Mouse (Mus musculus) CH12.LX (cell line): Measurements from ENCODE around the gene Cmklr1.

Source experiments
- BHLHE40 ChIP-seq: IDR thresholded peaks from 2 replicates; pipeline ENCODE4 v1.6.1; 2011; ENCODE audit warnings: mild to moderate bottlenecking, low read depth, low read length, improper control_type of control experiment
- CHD1 ChIP-seq: IDR thresholded peaks from 2 replicates; pipeline ENCODE4 v1.6.1; 2012; ENCODE audit warnings: low read depth, low read length, improper control_type of control experiment, inconsistent platforms
- CTCF ChIP-seq, 2 experiments: IDR thresholded peaks in 1 of 2; conservative IDR thresholded peaks in 1 of 2; 2 replicates each; pipeline ENCODE4 v1.5.1; 2011 to 2012; ENCODE audit warnings: low read depth in 2 of 2, low read length in 2 of 2, improper control_type of control experiment in 1 of 2, inconsistent platforms in 1 of 2, mild to moderate bottlenecking in 1 of 2, moderate library complexity in 1 of 2
- ELF1 ChIP-seq: IDR thresholded peaks from 2 replicates; pipeline ENCODE4 v1.6.1; 2014; ENCODE audit warnings: low read depth, mild to moderate bottlenecking, inconsistent platforms, low read length, improper control_type of control experiment
- EP300 ChIP-seq: IDR thresholded peaks from 2 replicates; pipeline ENCODE4 v1.6.1; 2011; ENCODE audit warnings: low read length, improper control_type of control experiment
- JUN ChIP-seq: IDR thresholded peaks from 2 replicates; pipeline ENCODE4 v1.6.1; 2011; ENCODE audit warnings: low read depth, mild to moderate bottlenecking, low read length, improper control_type of control experiment, moderate library complexity; ENCODE audit not compliant: insufficient read depth
- MXI1 ChIP-seq: IDR thresholded peaks from 2 replicates; pipeline ENCODE4 v1.6.1; 2011; ENCODE audit warnings: mild to moderate bottlenecking, low read depth, low read length, improper control_type of control experiment
- POLR2A ChIP-seq: IDR thresholded peaks from 2 replicates; pipeline ENCODE4 v1.6.1; 2011; ENCODE audit warnings: low read depth, mild to moderate bottlenecking, improper control_type of control experiment, low read length
- RCOR1 ChIP-seq: conservative IDR thresholded peaks from 2 replicates; pipeline ENCODE4 v1.6.1; 2012; ENCODE audit warnings: low read depth, mild to moderate bottlenecking, inconsistent platforms, low read length, improper control_type of control experiment
- UBTF ChIP-seq: IDR thresholded peaks from 2 replicates; pipeline ENCODE4 v1.6.1; 2012; ENCODE audit warnings: low read depth, mild to moderate bottlenecking, inconsistent platforms, low read length, improper control_type of control experiment, moderate library complexity
- ZNF384 ChIP-seq: IDR thresholded peaks from 2 replicates; pipeline ENCODE4 v1.6.1; 2012; ENCODE audit warnings: low read depth, low read length, improper control_type of control experiment, inconsistent platforms

DNA sequence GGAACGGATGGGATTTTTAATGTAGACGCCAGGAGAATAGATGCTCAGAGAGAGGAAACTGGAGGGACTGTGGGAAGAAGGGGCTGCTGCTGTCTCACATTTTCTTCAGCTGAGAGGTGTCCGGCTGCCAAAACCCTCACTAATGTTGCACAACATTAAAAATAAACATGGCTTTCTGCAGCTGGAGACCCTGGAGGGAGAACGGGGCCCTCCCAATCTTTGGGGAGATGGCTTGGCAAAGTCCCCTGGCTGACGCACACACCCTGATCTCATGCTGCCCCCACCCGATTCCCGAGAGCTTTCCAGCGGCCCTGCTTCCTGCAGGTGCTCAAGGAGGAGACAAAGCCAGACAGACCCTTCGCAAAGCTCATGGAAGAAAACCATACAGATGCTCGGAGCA lies 10.6 kb upstream of the Cmklr1 start:
- TF ChIP-seq CHD1 (no peak), CTCF (conservative IDR thresholded peaks at IDR 0.05 in 1 of 2, IDR thresholded peaks at IDR 0.05 in 1 of 2; ENCODE audit: low read depth in 2 of 2, low read length in 2 of 2) (no peak), ELF1 (no peak), POLR2A (no peak), BHLHE40 (no peak), UBTF (no peak), JUN (no peak), ZNF384 (no peak), RCOR1 (no peak), EP300 (no peak), MXI1 (no peak)
